Mouse (Mus musculus): ENCODE results near the gene Rbfox1. TPM values are rescaled to one million over a fixed set of nuclear protein-coding genes. Genes with fewer than 3 reads are reported as not detected.

The Rbfox1 gene
- polyA plus RNA-seq, 1 experiment: 5.6 TPM

- DNase-seq: no peak
- H3K36me3 ChIP-seq (ENCODE audit: control insufficient read depth, insufficient read depth, low read length): no peaks in the 10 kb centered on the region
- H3K27me3 ChIP-seq (ENCODE audit: control insufficient read depth, insufficient read depth, low read length): no peaks in the 10 kb centered on the region
- 96% methylated on average over 3 of the region's 3 CpGs for WGBS
- TF ChIP-seq POLR2A (IDR thresholded peaks at IDR 0.05; ENCODE audit: control insufficient read depth, extremely low read depth, insufficient read depth, low read length, poor library complexity) (no peak), CTCF (IDR thresholded peaks at IDR 0.05; ENCODE audit: borderline replicate concordance, control insufficient read depth, extremely low read depth, insufficient read depth, low read length, poor library complexity) (no peak)
- H3K27ac ChIP-seq (ENCODE audit: control insufficient read depth, insufficient read depth, low read length): no peak overlapping the region
- H3K4me3 ChIP-seq (ENCODE audit: control insufficient read depth, insufficient read depth, low read length): no peak overlapping the region
- H3K4me1 ChIP-seq (replicated peaks; ENCODE audit: control insufficient read depth, insufficient read depth, low read length): no peaks in the 10 kb centered on the region
Measured at GRCm38 (mm10) chr16:7093686-7094085, 1208.5 kb downstream of the Rbfox1 start.

GRCm38 (mm10) chr16:7094181-7094749 is 1209.1 kb downstream of the Rbfox1 start:
- H3K27ac ChIP-seq (ENCODE audit: control insufficient read depth, insufficient read depth, low read length): no peak overlapping the region
- WGBS: 81% methylated on average over 7 of the region's 7 CpGs
- H3K36me3 ChIP-seq (ENCODE audit: control insufficient read depth, insufficient read depth, low read length): no peaks in the 10 kb centered on the region
- no peak for DNase-seq
- no peaks in the 10 kb centered on the region for H3K27me3 ChIP-seq (ENCODE audit: control insufficient read depth, insufficient read depth, low read length)
- no peak overlapping the region for H3K4me3 ChIP-seq (ENCODE audit: control insufficient read depth, insufficient read depth, low read length)
- TF ChIP-seq POLR2A (IDR thresholded peaks at IDR 0.05; ENCODE audit: control insufficient read depth, extremely low read depth, insufficient read depth, low read length, poor library complexity) (no peak), CTCF (IDR thresholded peaks at IDR 0.05; ENCODE audit: borderline replicate concordance, control insufficient read depth, extremely low read depth, insufficient read depth, low read length, poor library complexity) (no peak)
- H3K4me1 ChIP-seq (replicated peaks; ENCODE audit: control insufficient read depth, insufficient read depth, low read length): no peaks in the 10 kb centered on the region

- no peaks in the 10 kb centered on the region for H3K4me1 ChIP-seq (replicated peaks; ENCODE audit: control insufficient read depth, insufficient read depth, low read length)
- WGBS: 81% methylated on average over 2 of the region's 2 CpGs
- H3K36me3 ChIP-seq (ENCODE audit: control insufficient read depth, insufficient read depth, low read length): no peaks in the 10 kb centered on the region
- H3K4me3 ChIP-seq (ENCODE audit: control insufficient read depth, insufficient read depth, low read length): no peak overlapping the region
- TF ChIP-seq CTCF (IDR thresholded peaks at IDR 0.05; ENCODE audit: borderline replicate concordance, control insufficient read depth, extremely low read depth, insufficient read depth, low read length, poor library complexity): no peak
- no peak for TF ChIP-seq POLR2A (IDR thresholded peaks at IDR 0.05; ENCODE audit: control insufficient read depth, extremely low read depth, insufficient read depth, low read length, poor library complexity)
- DNase-seq: no peak
- no peak overlapping the region for H3K27ac ChIP-seq (ENCODE audit: control insufficient read depth, insufficient read depth, low read length)
- H3K27me3 ChIP-seq (ENCODE audit: control insufficient read depth, insufficient read depth, low read length): no peaks in the 10 kb centered on the region
Measured at GRCm38 (mm10) chr16:7097071-7097470, 1211.9 kb downstream of the Rbfox1 start.

GRCm38 (mm10) chr16:7097951-7098710 is 1213.0 kb downstream of the Rbfox1 start:
- Histone ChIP-seq H3K27ac (ENCODE audit: control insufficient read depth, insufficient read depth, low read length) (no peak overlapping the region), H3K36me3 (ENCODE audit: control insufficient read depth, insufficient read depth, low read length) (no peaks in the 10 kb centered on the region), H3K27me3 (ENCODE audit: control insufficient read depth, insufficient read depth, low read length) (no peaks in the 10 kb centered on the region), H3K4me3 (ENCODE audit: control insufficient read depth, insufficient read depth, low read length) (no peak overlapping the region), H3K4me1 (replicated peaks; ENCODE audit: control insufficient read depth, insufficient read depth, low read length) (no peaks in the 10 kb centered on the region)
- DNase-seq: no peak
- 92% methylated on average over 8 of the region's 8 CpGs for WGBS
- no peak for TF ChIP-seq POLR2A (IDR thresholded peaks at IDR 0.05; ENCODE audit: control insufficient read depth, extremely low read depth, insufficient read depth, low read length, poor library complexity)
- no peak for TF ChIP-seq CTCF (IDR thresholded peaks at IDR 0.05; ENCODE audit: borderline replicate concordance, control insufficient read depth, extremely low read depth, insufficient read depth, low read length, poor library complexity)

DNA sequence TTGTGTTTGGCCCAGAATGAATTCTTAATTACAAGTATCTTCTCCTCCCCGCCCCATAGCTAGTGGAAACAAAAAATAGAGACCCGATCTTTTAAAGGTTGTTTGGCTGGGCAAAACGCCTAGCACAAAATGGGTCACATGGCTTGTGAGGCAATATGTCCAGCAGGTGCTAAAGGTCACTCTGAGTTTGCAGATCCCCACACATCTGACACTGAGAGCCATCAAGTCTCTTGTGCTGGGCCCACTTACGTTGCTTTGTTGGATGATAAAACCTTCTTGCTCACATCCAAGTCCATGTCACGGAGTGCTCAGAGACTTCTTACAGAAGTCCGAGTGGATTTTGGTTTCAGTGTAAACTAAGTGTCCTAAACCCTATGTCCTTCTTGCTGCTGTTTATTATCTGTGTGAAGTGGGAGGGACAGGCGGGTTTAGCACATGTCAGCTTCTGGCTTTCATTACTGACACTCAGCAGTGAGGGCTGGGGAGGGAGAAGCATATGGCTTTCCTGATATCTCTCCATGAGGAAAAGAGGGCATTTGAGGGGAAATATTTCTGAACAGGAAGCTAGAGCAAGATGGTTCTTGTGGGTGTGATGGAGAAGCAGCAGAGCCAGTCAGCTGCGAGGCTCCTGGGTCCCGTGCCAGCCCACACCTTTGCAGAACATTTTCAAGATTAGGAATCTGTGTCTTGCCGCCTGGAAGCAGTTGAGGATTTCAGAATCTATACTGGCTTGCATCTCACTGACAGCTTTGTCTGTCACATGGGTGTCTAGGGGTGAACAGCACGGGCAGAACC is 1214.5 kb downstream of the Rbfox1 start:
- WGBS: 84% methylated on average over 11 of the region's 11 CpGs
- Histone ChIP-seq H3K4me3 (ENCODE audit: control insufficient read depth, insufficient read depth, low read length) (no peak overlapping the region), H3K36me3 (ENCODE audit: control insufficient read depth, insufficient read depth, low read length) (no peaks in the 10 kb centered on the region), H3K27me3 (ENCODE audit: control insufficient read depth, insufficient read depth, low read length) (no peaks in the 10 kb centered on the region), H3K4me1 (replicated peaks; ENCODE audit: control insufficient read depth, insufficient read depth, low read length) (no peaks in the 10 kb centered on the region), H3K27ac (ENCODE audit: control insufficient read depth, insufficient read depth, low read length) (no peak overlapping the region)
- TF ChIP-seq CTCF (IDR thresholded peaks at IDR 0.05; ENCODE audit: borderline replicate concordance, control insufficient read depth, extremely low read depth, insufficient read depth, low read length, poor library complexity): no peak
- no peak for TF ChIP-seq POLR2A (IDR thresholded peaks at IDR 0.05; ENCODE audit: control insufficient read depth, extremely low read depth, insufficient read depth, low read length, poor library complexity)
- DNase-seq: no peak

- no peaks in the 10 kb centered on the region for H3K27me3 ChIP-seq (ENCODE audit: control insufficient read depth, insufficient read depth, low read length)
- 85% methylated on average over 1 of the region's 1 CpGs for WGBS
- TF ChIP-seq CTCF (IDR thresholded peaks at IDR 0.05; ENCODE audit: borderline replicate concordance, control insufficient read depth, extremely low read depth, insufficient read depth, low read length, poor library complexity): no peak
- no peak for TF ChIP-seq POLR2A (IDR thresholded peaks at IDR 0.05; ENCODE audit: control insufficient read depth, extremely low read depth, insufficient read depth, low read length, poor library complexity)
- H3K27ac ChIP-seq (ENCODE audit: control insufficient read depth, insufficient read depth, low read length): no peak overlapping the region
- no peaks in the 10 kb centered on the region for H3K4me1 ChIP-seq (replicated peaks; ENCODE audit: control insufficient read depth, insufficient read depth, low read length)
- H3K36me3 ChIP-seq (ENCODE audit: control insufficient read depth, insufficient read depth, low read length): no peaks in the 10 kb centered on the region
- H3K4me3 ChIP-seq (ENCODE audit: control insufficient read depth, insufficient read depth, low read length): no peak overlapping the region
- no peak for DNase-seq
Measured at GRCm38 (mm10) chr16:7102486-7102885, 1217.3 kb downstream of the Rbfox1 start.

Data from thymus, adult 2 months (tissue).